Mouse (Mus musculus): ENCODE results near the gene Socs3.

DNA sequence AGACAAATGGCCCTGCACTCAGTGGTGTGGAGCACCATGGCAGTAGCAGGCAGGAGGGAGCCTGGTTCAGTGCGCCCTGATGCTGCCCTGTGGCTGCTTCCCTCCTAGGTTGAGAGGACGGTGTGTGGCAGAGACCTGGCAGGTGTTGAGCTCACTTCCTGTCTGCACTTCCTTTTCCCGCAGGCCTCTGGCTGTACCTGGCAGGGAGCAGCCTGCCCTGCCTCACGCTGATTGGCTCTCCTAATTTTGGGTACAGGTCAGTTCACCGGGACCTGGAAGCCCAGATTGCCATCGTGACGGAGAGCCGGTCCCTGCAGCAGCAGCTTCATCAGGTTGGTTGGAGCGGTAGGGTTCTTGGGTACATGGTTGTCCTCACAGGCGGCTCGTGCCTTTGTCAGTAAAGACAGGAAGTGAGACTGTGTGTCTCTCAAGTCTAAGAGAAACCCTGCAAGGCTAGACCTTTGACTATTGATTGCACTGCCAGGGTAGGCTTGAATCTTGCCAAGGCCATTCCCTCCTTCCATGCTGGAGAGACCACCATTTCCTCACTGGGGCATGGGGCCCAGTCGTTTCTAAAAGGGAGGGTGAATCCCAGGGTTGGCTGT, 44.6 kb upstream of the Socs3 start:
- no peak for TF ChIP-seq CTCF (conservative IDR thresholded peaks at IDR 0.05; ENCODE audit: low read length)
- TF ChIP-seq POU5F1 (IDR thresholded peaks at IDR 0.05; ENCODE audit: borderline replicate concordance, low read length) = no peak
